Mouse (Mus musculus) fat pad, adult 2 months (tissue): ENCODE measurements around the gene Csnk2a1.
A peak's percentile ranks its signal among the peaks of the same experiment; 100 is the strongest.
"Not testable (repeated sequence)": the region's sequence is repeated elsewhere in the genome, so short reads cannot be mapped to it uniquely, and the experiment has no call there.

Experiments
- DNase-seq: peaks from one replicate; pipeline ENCODE4 v3.0.0-alpha.2; 2011; ENCODE audit warnings: low read depth, low spot score; ENCODE audit errors: extremely low read depth

Gene Csnk2a1

GRCm38 (mm10) chr2:152230046-152230445 lies 3.4 kb downstream of the Csnk2a1 start:
- DNase-seq: no peak

GRCm38 (mm10) chr2:152237926-152238325 lies 11.3 kb downstream of the Csnk2a1 start:
- DNase-seq: no peak

GRCm38 (mm10) chr2:152240580-152240979 lies 13.9 kb downstream of the Csnk2a1 start:
- no peak for DNase-seq

GRCm38 (mm10) chr2:152247213-152247612 lies 20.6 kb downstream of the Csnk2a1 start:
- DNase-seq: no peak

- DNase-seq: no peak
Observed at GRCm38 (mm10) chr2:152250511-152250910, 23.9 kb downstream of the Csnk2a1 start.

- peak; percentile 71 for DNase-seq
Observed at GRCm38 (mm10) chr2:152259739-152260138, 33.1 kb downstream of the Csnk2a1 start.

GRCm38 (mm10) chr2:152273639-152274038 lies 47.0 kb downstream of the Csnk2a1 start:
- no peak for DNase-seq

GRCm38 (mm10) chr2:152281407-152281806 lies 54.8 kb downstream of the Csnk2a1 start:
- DNase-seq: no peak

- DNase-seq: no peak
Observed at GRCm38 (mm10) chr2:152287560-152287959, 60.9 kb downstream of the Csnk2a1 start.

- no peak for DNase-seq
Observed at GRCm38 (mm10) chr2:152288046-152288445, 61.4 kb downstream of the Csnk2a1 start.

- DNase-seq: not testable (repeated sequence)
Observed at GRCm38 (mm10) chr2:152289623-152290022, 63.0 kb downstream of the Csnk2a1 start.

- DNase-seq: no peak
Observed at GRCm38 (mm10) chr2:152292475-152292874, 65.8 kb downstream of the Csnk2a1 start.

GRCm38 (mm10) chr2:152293179-152293726 lies 66.6 kb downstream of the Csnk2a1 start:
- DNase-seq: no peak

GRCm38 (mm10) chr2:152293727-152294475 lies 67.3 kb downstream of the Csnk2a1 start, which contains the start of gene Tbc1d20:
TSS of gene Tbc1d20 (plus strand) at chr2:152293828.
- DNase-seq: no peak

GRCm38 (mm10) chr2:152294541-152294940 lies 67.9 kb downstream of the Csnk2a1 start:
- DNase-seq: no peak

GRCm38 (mm10) chr2:152302862-152303261 lies 76.2 kb downstream of the Csnk2a1 start:
- no peak for DNase-seq

- no peak for DNase-seq
Observed at GRCm38 (mm10) chr2:152303781-152304180, 77.1 kb downstream of the Csnk2a1 start.

- no peak for DNase-seq
Observed at GRCm38 (mm10) chr2:152305480-152305879, 78.8 kb downstream of the Csnk2a1 start.

GRCm38 (mm10) chr2:152307186-152307585 lies 80.5 kb downstream of the Csnk2a1 start:
- no peak for DNase-seq

- no peak for DNase-seq
Observed at GRCm38 (mm10) chr2:152312996-152313395, 86.4 kb downstream of the Csnk2a1 start.

GRCm38 (mm10) chr2:152313926-152314325 lies 87.3 kb downstream of the Csnk2a1 start:
- no peak for DNase-seq

- no peak for DNase-seq
Observed at GRCm38 (mm10) chr2:152317054-152317453, 90.4 kb downstream of the Csnk2a1 start.

- DNase-seq: no peak
Observed at GRCm38 (mm10) chr2:152321558-152321957, 94.9 kb downstream of the Csnk2a1 start.
